Mouse (Mus musculus): Measurements from ENCODE around the gene Rnaseh1. TPM values are rescaled to one million over a fixed set of nuclear protein-coding genes. Genes with fewer than 3 reads are reported as not detected.

Gene Rnaseh1
- total and polyA plus RNA-seq, 2 experiments: 4.7 to 5.3 TPM

- 38% methylated on average over 8 of the region's 8 CpGs for WGBS
- Histone ChIP-seq H3K27ac (replicated peaks; ENCODE audit: insufficient read depth, low read depth, low read length) (peak overlapping the region; percentile 40), H3K4me1 (ENCODE audit: control insufficient read depth, insufficient read depth, low read length) (no peaks in the 10 kb centered on the region), H3K4me3 (ENCODE audit: insufficient read depth, low read depth, low read length) (no peak overlapping the region), H3K79me2 (ENCODE audit: control insufficient read depth, insufficient read depth, low read length) (no peaks in the 10 kb centered on the region), H3K36me3 (ENCODE audit: control insufficient read depth, insufficient read depth, low read length) (no peaks in the 10 kb centered on the region), H3K9ac (ENCODE audit: low read depth, low read length) (no peak overlapping the region), H3K27me3 (ENCODE audit: control insufficient read depth, insufficient read depth, low read length) (no peaks in the 10 kb centered on the region)
- TF ChIP-seq CTCF (IDR thresholded peaks at IDR 0.05; ENCODE audit: low read depth, low read length) (no peak), POLR2A (IDR thresholded peaks at IDR 0.05; ENCODE audit: extremely low read depth, insufficient read depth, low read length) (no peak)
- no peak for DNase-seq (ENCODE audit: extremely low read depth, low read depth, low spot score)
These were observed 17.9 kb downstream of the Rnaseh1 start for GRCm38 (mm10) chr12:28667287-28667686.

- no peak for DNase-seq (ENCODE audit: extremely low read depth, low read depth, low spot score)
- H3K27me3 ChIP-seq (ENCODE audit: control insufficient read depth, insufficient read depth, low read length): no peaks in the 10 kb centered on the region
- no peak overlapping the region for H3K9ac ChIP-seq (ENCODE audit: low read depth, low read length)
- H3K4me3 ChIP-seq (ENCODE audit: insufficient read depth, low read depth, low read length): no peak overlapping the region
- no peak overlapping the region for H3K27ac ChIP-seq (replicated peaks; ENCODE audit: insufficient read depth, low read depth, low read length)
- H3K36me3 ChIP-seq (ENCODE audit: control insufficient read depth, insufficient read depth, low read length): peaks cover 16% of the 10 kb centered on the region
- peaks cover 7% of the 10 kb centered on the region for H3K4me1 ChIP-seq (ENCODE audit: control insufficient read depth, insufficient read depth, low read length)
- H3K79me2 ChIP-seq (ENCODE audit: control insufficient read depth, insufficient read depth, low read length): peaks cover 16% of the 10 kb centered on the region
- TF ChIP-seq CTCF (IDR thresholded peaks at IDR 0.05; ENCODE audit: low read depth, low read length): no peak
- no peak for TF ChIP-seq POLR2A (IDR thresholded peaks at IDR 0.05; ENCODE audit: extremely low read depth, insufficient read depth, low read length)
- WGBS: 82% methylated on average over 10 of the region's 10 CpGs
These were observed 24.8 kb downstream of the Rnaseh1 start for GRCm38 (mm10) chr12:28674038-28674720.

GRCm38 (mm10) chr12:28675121-28675924, 25.9 kb downstream of the Rnaseh1 start, which contains the start of gene Adi1:
Gene Adi1, plus strand, starts transcription at chr12:28675231.
- TF ChIP-seq CTCF (IDR thresholded peaks at IDR 0.05; ENCODE audit: low read depth, low read length) (no peak), POLR2A (IDR thresholded peaks at IDR 0.05; ENCODE audit: extremely low read depth, insufficient read depth, low read length) (peak; percentile 75; the same call in 1 of the 2 replicates)
- Histone ChIP-seq H3K79me2 (ENCODE audit: control insufficient read depth, insufficient read depth, low read length) (peaks cover 16% of the 10 kb centered on the region), H3K27ac (replicated peaks; ENCODE audit: insufficient read depth, low read depth, low read length) (peak within 1 kb of the TSS; percentile 97), H3K4me1 (ENCODE audit: control insufficient read depth, insufficient read depth, low read length) (peaks cover 7% of the 10 kb centered on the region), H3K4me3 (ENCODE audit: insufficient read depth, low read depth, low read length) (peak within 1 kb of the TSS; percentile 94), H3K36me3 (ENCODE audit: control insufficient read depth, insufficient read depth, low read length) (peaks cover 22% of the 10 kb centered on the region), H3K9ac (ENCODE audit: low read depth, low read length) (peak within 1 kb of the TSS; percentile 97), H3K27me3 (ENCODE audit: control insufficient read depth, insufficient read depth, low read length) (no peaks in the 10 kb centered on the region)
- peak; percentile 84 for DNase-seq (ENCODE audit: extremely low read depth, low read depth, low spot score)
- WGBS: under 1% methylated on average over 53 of the region's 53 CpGs

GRCm38 (mm10) chr12:28675925-28676209, 26.5 kb downstream of the Rnaseh1 start:
- peaks cover 26% of the 10 kb centered on the region for H3K36me3 ChIP-seq (ENCODE audit: control insufficient read depth, insufficient read depth, low read length)
- H3K4me3 ChIP-seq (ENCODE audit: insufficient read depth, low read depth, low read length): peak overlapping the region; percentile 94
- peak overlapping the region; percentile 97 for H3K27ac ChIP-seq (replicated peaks; ENCODE audit: insufficient read depth, low read depth, low read length)
- no peaks in the 10 kb centered on the region for H3K27me3 ChIP-seq (ENCODE audit: control insufficient read depth, insufficient read depth, low read length)
- peak; percentile 87 for DNase-seq (ENCODE audit: extremely low read depth, low read depth, low spot score)
- 12% methylated on average over 5 of the region's 5 CpGs for WGBS
- TF ChIP-seq POLR2A (IDR thresholded peaks at IDR 0.05; ENCODE audit: extremely low read depth, insufficient read depth, low read length) (no peak), CTCF (IDR thresholded peaks at IDR 0.05; ENCODE audit: low read depth, low read length) (no peak)
- H3K9ac ChIP-seq (ENCODE audit: low read depth, low read length): peak overlapping the region; percentile 97
- H3K79me2 ChIP-seq (ENCODE audit: control insufficient read depth, insufficient read depth, low read length): peaks cover 16% of the 10 kb centered on the region
- peaks cover 11% of the 10 kb centered on the region for H3K4me1 ChIP-seq (ENCODE audit: control insufficient read depth, insufficient read depth, low read length)

DNA sequence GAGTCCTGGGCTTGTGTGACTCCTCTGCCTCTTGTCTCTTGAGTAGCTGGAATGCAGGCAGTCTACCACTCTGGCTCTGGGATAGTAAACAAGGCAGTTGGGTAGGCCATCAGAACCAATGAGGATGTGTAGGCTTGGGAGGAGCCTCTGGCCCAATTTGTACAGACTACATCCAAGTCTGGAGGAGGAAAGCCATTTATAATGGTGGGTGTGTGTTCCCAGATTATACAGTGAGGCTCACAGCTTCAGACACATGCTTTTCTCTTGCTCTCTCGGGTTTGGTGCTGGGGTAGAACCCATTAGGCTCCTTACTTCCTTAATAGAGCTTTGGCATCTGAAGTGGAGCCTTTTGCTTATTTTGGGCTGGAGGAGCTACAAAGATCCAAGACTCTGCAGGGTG, 35.3 kb downstream of the Rnaseh1 start:
- TF ChIP-seq CTCF (IDR thresholded peaks at IDR 0.05; ENCODE audit: low read depth, low read length): no peak
- TF ChIP-seq POLR2A (IDR thresholded peaks at IDR 0.05; ENCODE audit: extremely low read depth, insufficient read depth, low read length): no peak
- no peaks in the 10 kb centered on the region for H3K27me3 ChIP-seq (ENCODE audit: control insufficient read depth, insufficient read depth, low read length)
- DNase-seq (ENCODE audit: extremely low read depth, low read depth, low spot score): no peak
- H3K36me3 ChIP-seq (ENCODE audit: control insufficient read depth, insufficient read depth, low read length): peaks cover 18% of the 10 kb centered on the region
- peak overlapping the region; percentile 14; the same call in 1 of the 2 replicates for H3K27ac ChIP-seq (replicated peaks; ENCODE audit: insufficient read depth, low read depth, low read length)
- WGBS: 81% methylated on average over 1 of the region's 1 CpGs
- H3K4me3 ChIP-seq (ENCODE audit: insufficient read depth, low read depth, low read length): no peak overlapping the region
- no peak overlapping the region for H3K9ac ChIP-seq (ENCODE audit: low read depth, low read length)
- peaks cover 28% of the 10 kb centered on the region for H3K4me1 ChIP-seq (ENCODE audit: control insufficient read depth, insufficient read depth, low read length)
- peaks cover 9% of the 10 kb centered on the region; the same call in 1 of the 2 replicates for H3K79me2 ChIP-seq (ENCODE audit: control insufficient read depth, insufficient read depth, low read length)
